In genomic region chr2:168229116-168230025, GRCm38 (mm10) we compare ENCODE assay signal across 8 mouse cellular contexts. TPM values are rescaled to one million over a fixed set of nuclear protein-coding genes. Genes with fewer than 3 reads are reported as not detected.
DNase-seq lines count a peak whose midpoint lies in the region; ATAC-seq and TF ChIP-seq lines count a peak whose summit lies in the region.

No protein-coding gene starts in this region.

- H3K27ac ChIP-seq in forebrain, postnatal 0 days (ENCODE audit: low read depth, low read length), result peak overlapping the region; percentile 96; the same call in 1 of the 2 replicates
- peak overlapping the region; percentile 98 for H3K27ac ChIP-seq in hindbrain, postnatal 0 days
- peak overlapping the region; percentile 91; the same call in 1 of the 2 replicates for H3K27ac ChIP-seq in limb, embryonic 13.5 days
- no peak overlapping the region for H3K27ac ChIP-seq in midbrain, embryonic 11.5 days (ENCODE audit: low read depth, low read length)

- peak overlapping the region; percentile 96 for H3K4me2 ChIP-seq in forebrain, postnatal 0 days (ENCODE audit: low read depth)
- H3K4me2 ChIP-seq in hindbrain, postnatal 0 days (ENCODE audit: low read depth, low read length), result peak overlapping the region; percentile 95
- H3K4me2 ChIP-seq in limb, embryonic 13.5 days (replicated peaks), result peak overlapping the region; percentile 99
- H3K4me2 ChIP-seq in midbrain, embryonic 11.5 days, result peak overlapping the region; percentile 99

- peaks cover 12% of the 10 kb centered on the region for H3K4me1 ChIP-seq in forebrain, postnatal 0 days (ENCODE audit: insufficient read depth)
- peaks cover 23% of the 10 kb centered on the region for H3K4me1 ChIP-seq in hindbrain, postnatal 0 days (ENCODE audit: insufficient read depth, low read length)
- peaks cover 34% of the 10 kb centered on the region for H3K4me1 ChIP-seq in limb, embryonic 13.5 days
- peaks cover 19% of the 10 kb centered on the region for H3K4me1 ChIP-seq in midbrain, embryonic 11.5 days (ENCODE audit: control insufficient read depth, insufficient read depth, low read length)

- no peak; the same call in 1 of the 2 replicates for ATAC-seq in forebrain, postnatal 0 days
- peak; percentile 13 for ATAC-seq in hindbrain, postnatal 0 days
- ATAC-seq in limb, embryonic 13.5 days (ENCODE audit: low FRiP score, low read depth), result 0 out of 2 replicates have a peak, but pooled peaks have one; percentile 4
- no peak; the same call in 1 of the 2 replicates for ATAC-seq in midbrain, embryonic 11.5 days (ENCODE audit: low FRiP score)

- TF ChIP-seq CTCF in forebrain, postnatal 0 days (IDR thresholded peaks at IDR 0.05; ENCODE audit: low read depth), result no peak
- no peak for TF ChIP-seq CTCF in hindbrain, postnatal 0 days (IDR thresholded peaks at IDR 0.05; ENCODE audit: low read depth)

- peak; percentile 53 for DNase-seq in spleen, adult 12 weeks (ENCODE audit: low spot score)
- no peak for DNase-seq in spleen, adult 18-20 months
- peak; percentile 63 for DNase-seq in brain, adult 2 months (ENCODE audit: low read depth, low spot score)
- no peak for DNase-seq in forebrain, postnatal 0 days
- DNase-seq in hindbrain, postnatal 0 days (ENCODE audit: low spot score), result peak; percentile 41
- peak; percentile 68 for DNase-seq in midbrain, embryonic 11.5 days (ENCODE audit: low spot score, missing footprints)
- DNase-seq in urinary bladder, postnatal 25 days (ENCODE audit: low spot score), result peak; percentile 36

- WGBS in forebrain, postnatal 0 days, result 20% methylated on average over 41 of the region's 41 CpGs
- 20% methylated on average over 41 of the region's 41 CpGs for WGBS in hindbrain, postnatal 0 days
- WGBS in limb, embryonic 13.5 days, result 18% methylated on average over 41 of the region's 41 CpGs
- 21% methylated on average over 41 of the region's 41 CpGs for WGBS in midbrain, embryonic 11.5 days

- H3K9ac ChIP-seq in forebrain, postnatal 0 days, result peak overlapping the region; percentile 85
- peak overlapping the region; percentile 98 for H3K9ac ChIP-seq in hindbrain, postnatal 0 days (replicated peaks; ENCODE audit: low read length)
- H3K9ac ChIP-seq in limb, embryonic 13.5 days, result peak overlapping the region; percentile 87
- H3K9ac ChIP-seq in midbrain, embryonic 11.5 days (ENCODE audit: low read length), result peak overlapping the region; percentile 87

- peaks cover 12% of the 10 kb centered on the region for H3K36me3 ChIP-seq in forebrain, postnatal 0 days (ENCODE audit: insufficient read depth)
- H3K36me3 ChIP-seq in hindbrain, postnatal 0 days (ENCODE audit: insufficient read depth, low read length), result peaks cover 20% of the 10 kb centered on the region; the same call in 1 of the 2 replicates
- H3K36me3 ChIP-seq in limb, embryonic 13.5 days, result peaks cover 47% of the 10 kb centered on the region
- H3K36me3 ChIP-seq in midbrain, embryonic 11.5 days (ENCODE audit: control insufficient read depth, insufficient read depth, low read length), result peaks cover 10% of the 10 kb centered on the region

- no peaks in the 10 kb centered on the region for H3K9me3 ChIP-seq in forebrain, postnatal 0 days (ENCODE audit: low read length)
- H3K9me3 ChIP-seq in hindbrain, postnatal 0 days (ENCODE audit: low read length), result no peaks in the 10 kb centered on the region
- no peaks in the 10 kb centered on the region for H3K9me3 ChIP-seq in limb, embryonic 13.5 days
- no peaks in the 10 kb centered on the region for H3K9me3 ChIP-seq in midbrain, embryonic 11.5 days (ENCODE audit: control insufficient read depth, low read length)

- H3K4me3 ChIP-seq in forebrain, postnatal 0 days (ENCODE audit: low read depth, low read length), result peak overlapping the region; percentile 72
- H3K4me3 ChIP-seq in hindbrain, postnatal 0 days (ENCODE audit: low read length), result peak overlapping the region; percentile 100
- peak overlapping the region; percentile 100 for H3K4me3 ChIP-seq in limb, embryonic 13.5 days
- peak overlapping the region; percentile 99 for H3K4me3 ChIP-seq in midbrain, embryonic 11.5 days (ENCODE audit: low read depth, low read length)

- no peaks in the 10 kb centered on the region for H3K27me3 ChIP-seq in forebrain, postnatal 0 days (ENCODE audit: insufficient read depth, low read length)
- no peaks in the 10 kb centered on the region for H3K27me3 ChIP-seq in hindbrain, postnatal 0 days (ENCODE audit: insufficient read depth, low read length)
- no peaks in the 10 kb centered on the region for H3K27me3 ChIP-seq in limb, embryonic 13.5 days
- no peaks in the 10 kb centered on the region for H3K27me3 ChIP-seq in midbrain, embryonic 11.5 days (ENCODE audit: control insufficient read depth, insufficient read depth, low read length)

RNA-seq across cellular contexts. Expression of gene Gm20716, which starts 0.8 kb away (rescaled TPM):
- 42.9 and 47.9 TPM in 2 replicates for total RNA-seq in forebrain, postnatal 0 days (2014; rRNA removed)
- 9.1 and 16.3 TPM in 2 replicates for polyA plus RNA-seq in forebrain, postnatal 0 days (2015; fragmentation: Nextera tagmentation; extraction: Ambion mirVana)
- 11.7 and 15.7 TPM in 2 replicates for total RNA-seq in hindbrain, postnatal 0 days (2014; rRNA removed)
- 14.3 and 14.4 TPM in 2 replicates for polyA plus RNA-seq in hindbrain, postnatal 0 days (2015; fragmentation: Nextera tagmentation; extraction: Ambion mirVana)
- polyA plus RNA-seq in limb, embryonic 13.5 days (2015; fragmentation: Nextera tagmentation; extraction: Ambion mirVana), result 24.5 and 27.1 TPM in 2 replicates
- polyA plus RNA-seq in midbrain, embryonic 11.5 days (2014; fragmentation: Nextera tagmentation; extraction: Ambion mirVana), result 23.8 and 24.6 TPM in 2 replicates

RNA-seq across cellular contexts. Expression of gene Dpm1, which starts 1.0 kb away (rescaled TPM):
- total RNA-seq in forebrain, postnatal 0 days (2014; rRNA removed), result 13.4 and 21.4 TPM in 2 replicates
- polyA plus RNA-seq in forebrain, postnatal 0 days (2015; fragmentation: Nextera tagmentation; extraction: Ambion mirVana), result 94.5 and 112 TPM in 2 replicates
- total RNA-seq in hindbrain, postnatal 0 days (2014; rRNA removed), result 82.9 and 200 TPM in 2 replicates
- 99.2 and 104 TPM in 2 replicates for polyA plus RNA-seq in hindbrain, postnatal 0 days (2015; fragmentation: Nextera tagmentation; extraction: Ambion mirVana)
- 85.3 and 91.5 TPM in 2 replicates for polyA plus RNA-seq in limb, embryonic 13.5 days (2015; fragmentation: Nextera tagmentation; extraction: Ambion mirVana)
- 75.4 and 92.2 TPM in 2 replicates for polyA plus RNA-seq in midbrain, embryonic 11.5 days (2014; fragmentation: Nextera tagmentation; extraction: Ambion mirVana)

RNA-seq across cellular contexts. Expression of gene Mocs3, which starts 1.1 kb away (rescaled TPM):
- 23.1 and 23.6 TPM in 2 replicates for total RNA-seq in forebrain, postnatal 0 days (2014; rRNA removed)
- 8.6 and 9.9 TPM in 2 replicates for polyA plus RNA-seq in forebrain, postnatal 0 days (2015; fragmentation: Nextera tagmentation; extraction: Ambion mirVana)
- total RNA-seq in hindbrain, postnatal 0 days (2014; rRNA removed), result 24.9 and 27.0 TPM in 2 replicates
- 7.8 and 8.2 TPM in 2 replicates for polyA plus RNA-seq in hindbrain, postnatal 0 days (2015; fragmentation: Nextera tagmentation; extraction: Ambion mirVana)
- 6.7 and 7.0 TPM in 2 replicates for polyA plus RNA-seq in limb, embryonic 13.5 days (2015; fragmentation: Nextera tagmentation; extraction: Ambion mirVana)
- 8.0 TPM in 2 replicates for polyA plus RNA-seq in midbrain, embryonic 11.5 days (2014; fragmentation: Nextera tagmentation; extraction: Ambion mirVana)

RNA-seq across cellular contexts. Expression of gene Adnp, which starts 22.5 kb away (rescaled TPM):
- 22.0 and 41.8 TPM in 2 replicates for total RNA-seq in forebrain, postnatal 0 days (2014; rRNA removed)
- 9.2 and 15.4 TPM in 2 replicates for polyA plus RNA-seq in forebrain, postnatal 0 days (2015; fragmentation: Nextera tagmentation; extraction: Ambion mirVana)
- 37.5 and 47.1 TPM in 2 replicates for total RNA-seq in hindbrain, postnatal 0 days (2014; rRNA removed)
- polyA plus RNA-seq in hindbrain, postnatal 0 days (2015; fragmentation: Nextera tagmentation; extraction: Ambion mirVana), result 11.1 and 14.1 TPM in 2 replicates
- polyA plus RNA-seq in limb, embryonic 13.5 days (2015; fragmentation: Nextera tagmentation; extraction: Ambion mirVana), result 3.1 and 4.1 TPM in 2 replicates
- 6.0 and 9.7 TPM in 2 replicates for polyA plus RNA-seq in midbrain, embryonic 11.5 days (2014; fragmentation: Nextera tagmentation; extraction: Ambion mirVana)

RNA-seq across cellular contexts. Expression of gene Kcng1, which starts 52.2 kb away (rescaled TPM):
- total RNA-seq in forebrain, postnatal 0 days (2014; rRNA removed), result 2.0 and 2.6 TPM in 2 replicates
- 6.6 and 8.2 TPM in 2 replicates for polyA plus RNA-seq in forebrain, postnatal 0 days (2015; fragmentation: Nextera tagmentation; extraction: Ambion mirVana)
- total RNA-seq in hindbrain, postnatal 0 days (2014; rRNA removed), result 0.32 and 0.89 TPM in 2 replicates
- 1.1 TPM in 2 replicates for polyA plus RNA-seq in hindbrain, postnatal 0 days (2015; fragmentation: Nextera tagmentation; extraction: Ambion mirVana)
- polyA plus RNA-seq in limb, embryonic 13.5 days (2015; fragmentation: Nextera tagmentation; extraction: Ambion mirVana), result 1.3 and 1.8 TPM in 2 replicates
- 1.2 and 1.7 TPM in 2 replicates for polyA plus RNA-seq in midbrain, embryonic 11.5 days (2014; fragmentation: Nextera tagmentation; extraction: Ambion mirVana)

Comparison
In these comparisons a context has a peak if more than half of its experiments do, and no peak if none do; other contexts are left out.
1. DNase-seq: peak in spleen, adult 12 weeks (single experiment), brain, adult 2 months (single experiment), hindbrain, postnatal 0 days (single experiment), midbrain, embryonic 11.5 days (single experiment) and urinary bladder, postnatal 25 days (single experiment); none in spleen, adult 18-20 months (0 of 2) and forebrain, postnatal 0 days (single experiment).
2. ATAC-seq: peak in hindbrain, postnatal 0 days (single experiment) and limb, embryonic 13.5 days (single experiment); none in forebrain, postnatal 0 days (single experiment) and midbrain, embryonic 11.5 days (single experiment).
3. Peak in every context shown above with its lines, with median percentiles within 50 percentile points of each other: H3K4me2 ChIP-seq, H3K4me3 ChIP-seq and H3K9ac ChIP-seq.